Mouse (Mus musculus) lung, postnatal 4 days (tissue): ENCODE measurements around the gene Rln3.

Source experiments
- DNase-seq, 2 experiments: peaks; one replicate each; pipeline ENCODE4 v3.0.0; 2021

The Rln3 gene

DNA sequence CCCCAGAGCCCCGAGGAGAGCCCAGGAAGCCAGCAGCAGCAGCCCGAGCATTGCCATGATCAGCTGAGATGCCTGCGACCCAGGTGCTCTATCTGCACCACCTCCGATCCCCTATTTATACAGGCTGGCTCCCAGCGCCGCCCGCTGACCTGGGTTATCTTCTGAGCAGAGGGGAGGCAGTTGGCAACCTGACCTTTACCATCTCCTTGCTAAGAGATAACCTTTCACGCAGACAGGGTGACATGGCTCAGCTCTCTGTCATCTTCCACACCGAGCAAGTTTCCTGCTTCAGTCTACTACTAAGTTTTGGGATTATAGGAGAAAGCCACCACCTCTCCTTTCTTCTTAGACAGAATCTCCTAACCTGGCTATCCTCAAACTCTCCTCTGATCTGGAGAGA is at the start of gene Rln3:
TSS of gene Rln3 (minus strand) at position 101 of the 400 bp plus-strand sequence.
- no peak for DNase-seq

DNA sequence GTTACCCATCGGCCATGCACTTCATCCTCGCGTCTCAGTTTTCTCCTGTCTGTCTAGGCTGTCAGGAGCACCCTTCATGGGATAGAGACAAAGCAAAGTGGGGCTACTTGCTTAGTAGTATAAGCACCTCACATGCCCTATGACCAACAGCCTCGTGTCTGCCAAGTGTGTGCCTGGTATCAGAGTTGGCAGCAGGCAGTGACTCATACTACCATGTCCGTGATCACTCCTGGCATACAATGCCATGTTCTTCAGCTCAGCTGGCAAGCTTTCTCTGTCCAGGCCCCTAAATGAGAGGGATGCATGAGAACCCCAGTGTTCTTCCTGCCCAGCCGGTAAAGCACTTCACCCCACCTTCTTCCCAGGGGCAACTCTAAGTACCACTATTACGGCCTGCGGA is 45.8 kb upstream of the Rln3 start:
- DNase-seq, result no peak

DNA sequence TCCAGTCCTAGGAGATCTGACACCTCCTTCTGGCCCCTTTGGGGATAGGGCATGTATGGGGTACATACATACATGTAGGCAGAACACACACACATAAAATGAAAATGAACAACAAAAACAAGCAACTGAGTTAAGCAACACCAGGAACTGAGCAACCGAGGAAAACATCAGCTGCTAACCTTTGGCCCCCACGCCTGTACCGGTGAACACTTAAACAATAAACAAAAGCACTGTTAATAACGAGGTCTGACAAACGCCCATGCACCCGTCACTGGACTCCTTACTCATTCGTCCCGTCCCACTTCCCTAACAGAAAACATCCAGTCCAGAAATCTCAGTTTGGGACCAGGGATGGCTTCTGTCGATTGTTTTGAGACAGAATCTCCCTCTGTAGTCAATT is 44.5 kb upstream of the Rln3 start:
- DNase-seq, result no peak

DNA sequence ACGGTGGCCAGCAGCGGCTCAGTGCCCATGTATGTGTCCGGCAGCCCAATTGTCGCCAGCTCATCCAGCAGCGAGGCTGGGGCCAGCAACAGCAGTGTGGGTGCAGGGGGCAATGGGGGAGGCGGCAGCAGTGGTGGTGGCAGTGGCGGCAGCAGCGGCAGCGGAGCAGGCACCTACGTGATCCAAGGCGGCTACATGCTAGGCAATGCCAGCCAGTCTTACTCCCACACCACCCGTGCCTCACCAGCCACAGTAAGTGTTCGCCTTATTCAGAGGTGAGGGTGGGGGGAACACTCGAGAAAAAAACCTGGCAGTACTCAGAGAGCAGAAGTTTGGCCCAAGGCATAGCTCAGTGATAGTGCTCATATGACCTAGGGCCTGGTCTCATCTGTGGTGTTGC is 43.0 kb upstream of the Rln3 start:
- DNase-seq, result no peak

DNA sequence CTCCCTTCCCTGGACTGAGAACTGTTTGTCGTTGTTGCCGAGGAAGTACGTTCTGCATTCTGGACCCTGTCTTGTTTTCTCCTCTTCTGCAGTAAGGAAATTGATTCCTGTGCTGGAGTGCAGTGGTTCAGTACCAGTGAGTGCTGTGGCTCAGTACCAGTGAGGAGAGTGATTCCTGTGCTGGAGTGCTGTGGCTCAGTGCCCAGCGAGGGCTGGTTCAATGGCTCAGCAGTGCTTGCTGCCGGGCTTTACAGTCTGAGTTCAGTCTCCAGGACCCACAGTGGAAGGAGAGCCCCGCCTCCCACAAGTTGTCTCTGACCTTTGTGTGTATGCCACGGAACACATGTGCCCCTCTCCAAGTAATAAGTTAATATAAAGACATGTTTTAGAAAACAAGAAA is 42.4 kb upstream of the Rln3 start:
- no peak for DNase-seq

DNA sequence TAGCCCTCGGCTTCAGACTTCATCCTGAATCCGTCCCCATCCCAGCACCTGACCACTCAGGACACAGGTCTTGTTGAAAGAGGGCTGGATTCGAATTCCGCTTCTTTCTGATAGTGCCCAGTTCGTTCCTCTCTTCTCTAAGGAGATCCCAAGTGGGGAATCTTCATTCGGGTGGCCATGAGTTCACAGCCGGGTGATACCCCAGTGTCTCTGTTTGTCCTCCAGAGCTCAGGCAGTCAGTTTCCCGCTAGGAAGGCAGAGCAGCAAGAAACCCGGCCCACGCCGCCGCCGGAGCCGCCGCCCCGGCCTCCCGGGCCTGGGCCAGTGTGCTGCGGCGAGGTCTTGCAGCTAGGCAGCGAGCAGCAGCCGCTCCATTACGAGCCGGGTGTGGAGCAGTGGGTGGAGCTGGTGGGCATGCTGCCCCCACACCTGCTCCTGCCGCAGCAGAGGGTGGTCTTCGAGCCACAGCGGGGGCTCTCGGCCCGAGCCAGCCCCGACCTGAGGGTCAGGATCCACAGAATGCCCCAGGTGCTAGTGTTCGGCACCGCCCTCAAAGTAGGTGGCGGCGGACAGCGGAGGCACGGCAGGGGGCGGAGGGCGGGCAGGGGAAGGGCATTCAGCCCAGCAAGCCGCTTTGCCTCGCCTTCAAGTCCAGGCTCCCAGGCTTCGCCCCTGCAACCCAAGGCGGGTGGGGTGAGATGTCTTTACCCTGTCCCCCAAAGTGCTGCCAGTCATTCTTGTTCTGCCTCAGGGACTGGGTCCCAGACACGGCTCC is 39.7 kb upstream of the Rln3 start:
- no peak for DNase-seq

DNA sequence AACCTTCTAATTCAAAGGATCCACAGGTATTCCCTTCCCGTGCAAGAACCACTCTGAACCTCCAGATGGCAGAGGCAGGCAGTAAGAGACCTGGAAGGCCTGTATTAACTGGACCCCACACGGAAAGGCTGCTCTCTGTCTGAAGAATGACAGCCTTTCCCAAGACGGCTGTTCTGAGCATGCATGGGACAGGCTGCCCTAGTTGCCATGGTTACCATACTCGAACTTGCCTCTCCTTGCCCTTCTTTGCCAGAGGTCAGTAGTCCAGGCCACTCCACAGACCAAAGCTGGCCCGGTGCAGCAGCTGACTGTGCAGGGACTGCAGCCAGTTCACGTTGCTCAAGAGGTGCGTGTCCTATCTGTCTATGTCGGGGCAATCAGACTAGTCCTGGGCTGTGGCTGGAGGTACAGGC is 39.0 kb upstream of the Rln3 start:
- DNase-seq, result peak in 1 of 2 experiments; percentile 53

DNA sequence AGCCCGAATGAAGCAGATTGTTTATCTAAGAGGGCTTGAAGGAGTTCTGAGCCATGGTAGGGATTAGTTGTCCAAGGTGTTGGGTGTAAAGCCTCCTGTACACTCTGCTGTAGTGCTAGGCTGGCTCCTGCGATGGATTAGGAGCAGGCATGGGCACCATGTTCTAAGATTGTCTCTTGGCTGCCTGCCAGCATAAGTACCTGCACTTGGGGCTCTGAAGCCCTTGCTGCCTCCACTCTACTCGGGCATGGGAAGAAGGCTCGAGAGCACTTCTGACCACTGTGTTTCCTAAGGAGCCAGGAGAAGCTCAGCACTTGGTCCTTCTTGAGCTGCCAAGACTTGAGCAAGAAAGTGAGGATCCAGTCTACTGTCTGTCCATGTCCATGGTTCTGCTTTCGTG is 34.4 kb upstream of the Rln3 start:
- DNase-seq, result peak; percentile 42 to 69

DNA sequence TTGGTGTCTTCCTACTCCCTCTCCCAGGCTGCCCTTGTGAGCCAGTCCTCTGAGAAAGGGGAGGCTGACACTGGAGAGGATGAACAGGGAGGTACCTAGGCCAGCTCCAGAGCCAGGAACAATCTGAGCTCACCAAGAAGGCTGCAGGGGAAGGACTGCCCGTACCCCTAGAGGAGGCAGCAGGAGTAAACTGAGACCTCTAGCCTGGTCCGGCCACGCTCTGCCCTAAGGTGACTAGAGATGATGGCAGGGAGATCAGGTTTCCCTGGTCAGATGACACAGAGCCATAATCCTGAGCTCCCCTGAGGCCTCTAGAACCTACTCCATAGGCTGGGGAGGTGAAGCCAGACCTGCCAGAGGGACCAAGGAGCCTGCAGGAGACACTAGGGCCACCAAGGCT is 32.0 kb upstream of the Rln3 start:
- no peak for DNase-seq

DNA sequence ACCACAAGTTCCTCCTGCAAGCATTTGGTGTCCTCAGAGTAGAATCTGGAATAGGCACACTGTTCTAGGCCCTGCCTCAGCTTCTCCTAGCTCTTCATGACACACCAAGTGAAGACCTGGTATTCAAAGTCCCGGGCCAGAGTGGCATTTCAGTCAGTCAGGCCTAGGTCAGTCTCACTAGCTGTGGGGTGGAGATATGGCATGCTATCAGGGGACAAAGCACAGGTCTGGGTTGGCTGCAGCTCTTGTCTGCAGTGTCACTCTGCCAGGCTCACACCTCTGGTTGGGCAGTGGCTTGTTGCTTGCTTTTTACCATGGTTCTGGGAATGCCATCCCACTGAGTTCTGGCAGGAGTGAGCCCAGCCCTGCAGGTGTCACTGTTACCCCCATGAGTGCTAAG is 31.6 kb upstream of the Rln3 start:
- DNase-seq, result no peak

DNA sequence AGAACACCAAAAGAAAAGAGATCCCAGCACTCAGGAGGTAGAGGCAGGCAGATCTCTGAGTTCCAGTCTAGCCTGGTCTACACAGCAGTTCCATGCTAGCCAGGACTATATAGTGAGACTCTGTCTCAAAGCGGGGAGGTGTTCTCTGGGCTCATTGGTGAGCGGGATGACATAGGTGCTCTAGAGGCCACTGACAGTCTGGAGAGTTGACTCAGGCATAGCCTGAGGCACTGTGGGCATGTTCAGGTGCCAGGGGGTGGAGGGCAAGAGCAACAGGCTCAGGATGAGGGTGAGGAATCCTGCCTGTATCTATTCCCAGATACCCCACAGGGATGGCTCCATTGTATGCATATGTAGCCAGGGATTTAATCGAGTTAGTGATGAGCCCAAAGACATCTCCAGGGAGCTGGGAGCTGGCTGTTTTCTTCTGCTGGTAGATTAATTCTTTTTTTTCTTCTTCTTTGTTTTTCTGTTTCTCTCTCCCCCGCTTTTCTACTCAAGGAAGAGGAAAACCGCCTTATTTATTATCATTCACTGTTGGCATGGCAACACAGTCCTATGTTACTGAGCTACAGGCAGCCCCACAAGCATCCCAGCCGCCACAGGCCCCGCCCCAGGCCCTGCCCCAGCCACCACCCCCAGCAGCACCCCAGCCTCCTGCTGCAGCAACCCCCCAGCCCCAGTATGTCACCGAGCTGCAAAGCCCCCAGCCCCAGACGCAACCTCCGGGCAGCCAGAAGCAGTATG is 28.6 kb upstream of the Rln3 start:
- no peak for DNase-seq

DNA sequence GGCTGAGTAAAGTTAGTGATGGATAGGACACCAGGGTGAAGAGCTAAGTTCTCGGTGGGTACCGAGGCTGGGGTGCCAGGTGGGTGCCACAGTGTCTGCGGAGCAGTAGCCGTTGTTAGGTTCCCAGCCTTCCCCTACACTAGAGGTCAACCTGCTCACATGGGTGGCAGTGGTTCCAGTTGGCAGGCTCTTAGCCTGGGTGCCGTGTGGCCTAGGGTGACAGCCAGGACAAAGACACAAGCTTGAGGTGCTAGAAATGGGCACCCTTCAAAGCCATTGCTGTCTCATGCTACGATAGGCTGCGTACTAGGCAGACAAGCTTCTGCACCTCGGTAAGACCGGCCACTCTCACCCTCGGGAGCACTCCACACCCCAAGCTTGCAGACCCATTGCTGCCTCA is 27.5 kb upstream of the Rln3 start:
- no peak for DNase-seq

DNA sequence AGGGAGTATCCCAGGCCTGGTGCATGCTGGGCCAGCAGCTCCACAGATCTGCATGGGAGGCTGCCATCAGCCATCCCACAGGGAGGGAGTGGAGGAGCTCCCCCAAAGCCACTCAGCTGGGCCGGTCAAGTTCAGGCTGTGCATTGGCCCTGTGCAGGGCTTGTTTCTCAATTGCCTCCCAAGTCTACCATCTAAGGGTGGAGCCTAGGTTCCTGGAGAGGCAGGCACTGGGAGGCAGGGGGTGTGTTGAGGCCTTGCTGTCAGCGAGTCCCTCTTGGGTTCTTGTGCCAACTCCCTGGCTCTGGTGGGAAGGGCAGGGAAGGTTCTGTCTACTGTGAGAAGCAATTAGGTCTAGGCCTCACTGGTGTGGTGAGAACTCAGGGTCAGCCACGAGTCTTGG is 27.1 kb upstream of the Rln3 start:
- DNase-seq, result peak; percentile 46 to 63

DNA sequence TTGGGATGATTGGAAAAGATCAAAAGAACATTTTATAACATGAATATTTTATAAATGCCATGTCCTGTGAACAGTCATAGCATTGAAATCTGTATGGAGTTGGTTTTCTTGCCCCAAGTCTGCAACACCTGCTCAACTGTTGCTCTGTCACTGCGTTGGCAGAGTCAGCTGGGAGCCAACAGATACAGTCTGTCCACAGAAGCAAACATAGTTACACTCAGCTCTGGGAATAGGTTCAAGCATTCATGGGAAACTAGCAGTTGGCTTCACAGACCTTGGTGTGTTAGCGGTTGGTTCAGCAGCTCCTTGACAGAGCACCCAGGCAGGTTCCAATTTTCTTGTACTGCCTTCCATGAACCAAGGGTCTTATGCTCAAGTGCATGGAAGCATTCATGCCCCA is 25.9 kb upstream of the Rln3 start:
- DNase-seq, result no peak

DNA sequence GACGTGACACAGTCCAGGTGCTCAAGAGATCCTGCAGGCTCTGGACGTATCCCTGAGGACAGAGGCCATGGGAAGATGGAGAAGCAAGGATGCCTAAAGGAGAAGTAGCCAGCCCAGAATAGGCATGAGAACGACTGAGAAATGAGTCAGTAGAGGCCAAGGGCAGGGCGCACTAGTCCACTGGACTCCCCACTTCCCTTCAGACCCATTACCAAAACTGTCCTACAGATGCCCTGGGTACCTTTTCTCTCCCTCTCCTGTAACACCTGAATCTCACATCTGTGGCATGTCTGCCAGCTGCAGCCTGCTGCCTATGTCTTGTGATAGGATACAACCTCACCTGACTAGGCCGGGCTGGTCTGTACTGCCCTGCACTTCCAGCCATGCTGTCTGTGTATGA is 25.4 kb upstream of the Rln3 start:
- no peak for DNase-seq

DNA sequence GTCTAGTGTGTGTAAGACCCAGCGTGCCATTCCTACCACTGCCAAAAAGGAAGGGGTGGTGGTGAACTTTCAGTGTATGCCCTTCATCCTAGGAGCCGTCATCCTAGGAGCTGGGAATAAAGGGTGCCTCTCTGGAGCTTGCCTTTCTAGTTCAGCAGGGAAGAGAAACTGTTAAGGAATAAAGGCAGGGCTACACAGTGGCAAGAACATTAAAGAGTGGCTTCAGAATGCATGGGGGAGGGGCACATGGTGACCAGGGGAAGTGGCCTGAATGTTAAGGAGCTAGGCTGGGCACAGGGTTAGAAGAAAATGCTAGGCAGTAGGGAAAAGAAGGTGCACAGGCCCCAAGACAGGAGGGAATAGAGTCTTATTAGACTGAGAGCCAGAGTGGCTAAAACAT is 24.9 kb upstream of the Rln3 start:
- no peak for DNase-seq

DNA sequence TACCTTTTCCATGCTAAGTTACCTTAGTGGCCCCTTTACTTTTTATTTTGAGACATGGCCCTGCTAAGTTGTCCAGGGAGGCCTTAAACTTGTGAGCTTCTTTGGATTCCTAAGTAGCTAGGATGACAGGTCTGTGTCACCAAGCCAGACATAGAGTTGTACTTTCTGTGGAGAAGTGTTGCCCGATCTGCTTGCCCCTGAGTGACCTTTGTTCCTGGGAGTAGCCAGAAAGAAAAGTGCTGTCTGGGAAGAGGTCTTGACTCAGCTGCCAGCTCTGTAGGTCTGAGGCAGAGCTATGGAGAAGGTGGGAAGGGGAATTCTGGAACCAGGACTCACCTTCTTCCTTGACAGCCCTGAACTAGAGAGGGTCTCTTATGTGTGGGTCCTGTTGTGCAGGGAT is 24.4 kb upstream of the Rln3 start:
- no peak for DNase-seq

DNA sequence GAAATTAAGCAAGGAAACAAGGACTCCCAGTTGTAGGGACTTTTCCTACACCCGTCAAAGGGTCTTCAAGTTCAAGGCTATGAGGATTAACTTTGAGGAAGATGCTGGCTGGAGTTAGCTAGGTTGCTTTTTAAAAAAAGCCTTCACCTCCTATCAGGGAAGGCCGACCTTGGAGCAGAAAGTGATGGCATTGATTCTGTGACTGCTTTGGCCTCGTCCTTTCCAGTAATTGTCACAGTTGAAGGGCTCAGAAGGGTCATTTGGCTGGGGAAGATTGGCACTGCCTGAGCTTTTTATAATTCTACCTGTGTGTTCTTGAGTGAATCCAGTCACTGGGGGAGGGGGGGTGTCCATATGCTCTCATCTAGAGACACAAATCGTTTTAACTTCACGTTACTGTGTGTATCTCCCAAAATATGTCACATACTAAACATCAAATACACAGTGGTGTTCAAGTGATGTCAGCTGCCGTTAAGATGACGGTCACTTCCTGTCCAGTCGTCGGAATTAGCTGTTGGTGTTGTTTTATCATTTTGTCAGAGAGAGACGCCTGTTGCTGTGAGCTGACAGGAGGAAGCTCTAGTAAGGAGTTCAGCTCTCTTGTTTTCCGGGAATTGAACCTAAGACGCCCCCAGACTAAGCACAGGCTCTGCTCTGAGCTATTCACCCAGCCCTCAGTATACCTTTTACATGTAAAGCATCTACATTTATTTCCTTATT is 23.7 kb upstream of the Rln3 start:
- no peak for DNase-seq

DNA sequence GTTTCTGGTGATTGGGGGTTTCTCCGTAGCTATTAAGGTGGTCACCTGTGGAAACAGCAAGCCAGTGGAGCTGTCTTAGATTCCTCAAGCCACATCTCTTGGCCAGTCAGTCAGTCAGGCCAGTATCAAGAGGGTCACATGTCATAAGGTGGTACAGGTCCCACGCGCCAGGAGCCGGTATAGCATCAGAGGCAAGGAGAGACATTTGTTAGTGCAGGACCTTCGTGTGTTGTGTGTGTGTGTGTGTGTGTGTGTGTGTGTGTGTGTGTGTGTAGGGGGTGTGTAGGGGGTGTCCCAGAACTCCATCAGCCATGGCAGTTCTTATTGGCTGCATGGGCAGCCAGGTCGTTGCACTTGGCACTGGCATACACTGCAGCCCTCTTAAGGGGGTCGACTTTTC is 23.1 kb upstream of the Rln3 start:
- DNase-seq, result no peak

DNA sequence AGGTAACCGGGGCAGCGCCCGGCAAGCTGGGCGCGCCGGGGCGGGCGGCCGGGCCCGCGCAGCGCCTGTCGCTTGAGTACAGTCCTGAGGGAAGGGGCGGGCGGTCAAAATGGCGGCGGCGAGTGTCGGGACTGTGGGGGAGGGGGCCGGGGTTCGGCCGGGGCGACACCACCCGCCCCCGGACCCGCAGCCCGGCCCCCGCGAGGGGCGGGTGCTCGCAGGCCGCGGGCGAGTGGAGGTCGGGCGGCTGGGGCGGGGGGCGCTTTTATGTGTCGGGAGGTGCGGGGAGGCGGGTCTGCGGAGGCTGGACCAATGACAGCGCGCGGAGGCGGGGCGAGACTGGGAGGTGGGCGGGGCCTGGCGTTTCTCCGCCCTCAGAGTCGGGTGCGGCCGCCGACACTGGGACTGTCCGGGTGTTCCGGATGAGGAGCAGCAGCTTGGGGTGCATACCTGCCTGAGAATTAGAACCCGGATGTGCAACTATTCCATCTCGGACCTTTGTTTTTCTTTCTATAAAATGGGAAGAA is 22.3 kb upstream of the Rln3 start:
- DNase-seq, result peak; percentile 96 to 98

DNA sequence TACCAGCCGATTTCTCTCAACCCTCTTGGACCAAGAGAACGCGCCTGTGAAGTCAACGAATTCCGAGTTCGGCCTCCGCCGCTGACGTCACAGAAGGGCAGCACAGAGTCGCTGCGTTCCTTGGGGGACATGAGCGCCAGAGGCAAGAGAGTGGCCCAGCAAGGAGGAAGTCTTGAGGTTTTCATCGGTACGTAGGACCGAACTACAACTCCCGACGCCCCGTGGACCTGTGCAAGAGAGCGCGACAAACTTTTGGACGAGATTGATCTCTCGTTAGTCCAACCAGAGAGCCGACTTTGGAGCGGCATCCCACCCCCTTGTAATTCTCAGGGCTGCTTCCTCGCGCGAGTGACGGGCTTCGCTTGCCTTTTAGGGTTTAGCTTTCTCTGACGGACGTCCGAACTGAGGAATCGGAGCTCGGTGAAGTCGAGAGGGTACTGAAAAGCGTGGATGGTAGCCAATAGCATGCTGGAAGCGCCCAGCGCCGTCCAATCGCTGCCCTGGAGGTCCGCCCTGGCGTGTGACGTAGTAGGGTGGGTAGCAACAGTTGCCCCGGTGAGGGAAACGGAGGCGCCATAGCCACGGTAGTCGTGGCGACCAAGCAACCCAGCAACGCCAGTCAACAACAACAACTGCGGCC is 21.6 kb upstream of the Rln3 start, which contains the start of gene Rfx1:
TSS of gene Rfx1 (plus strand) at position 544 of the 640 bp plus-strand sequence.
- peak; percentile 99 to 100 for DNase-seq

DNA sequence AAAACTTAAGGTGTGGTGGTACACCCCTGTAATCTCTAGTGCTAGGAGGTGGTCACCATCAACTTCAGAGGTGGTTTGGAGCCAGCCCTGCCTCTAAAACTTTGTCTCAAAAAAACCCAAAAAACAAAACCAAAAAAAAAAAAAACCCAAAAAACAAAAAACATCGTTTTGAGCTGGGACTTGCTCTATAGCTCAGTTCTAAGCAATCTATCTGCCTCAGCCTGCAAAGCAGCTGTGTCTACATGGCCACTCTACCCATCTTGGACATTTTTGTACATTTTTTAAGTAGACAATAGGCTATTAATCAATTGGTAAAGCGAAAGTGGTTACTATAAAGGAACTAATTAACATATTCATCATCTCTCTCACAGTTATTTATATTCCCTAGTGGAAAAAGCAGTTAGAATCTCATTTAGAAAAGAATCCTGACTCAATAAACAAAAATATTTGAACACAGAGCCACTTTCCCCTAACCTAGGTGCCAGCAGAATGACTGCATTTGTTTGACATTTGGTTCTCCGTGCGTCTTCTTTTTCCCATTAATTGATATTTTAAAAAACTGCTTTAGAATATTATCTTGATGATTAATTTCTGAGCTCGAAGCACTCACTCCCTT is 20.8 kb upstream of the Rln3 start:
- DNase-seq, result no peak

DNA sequence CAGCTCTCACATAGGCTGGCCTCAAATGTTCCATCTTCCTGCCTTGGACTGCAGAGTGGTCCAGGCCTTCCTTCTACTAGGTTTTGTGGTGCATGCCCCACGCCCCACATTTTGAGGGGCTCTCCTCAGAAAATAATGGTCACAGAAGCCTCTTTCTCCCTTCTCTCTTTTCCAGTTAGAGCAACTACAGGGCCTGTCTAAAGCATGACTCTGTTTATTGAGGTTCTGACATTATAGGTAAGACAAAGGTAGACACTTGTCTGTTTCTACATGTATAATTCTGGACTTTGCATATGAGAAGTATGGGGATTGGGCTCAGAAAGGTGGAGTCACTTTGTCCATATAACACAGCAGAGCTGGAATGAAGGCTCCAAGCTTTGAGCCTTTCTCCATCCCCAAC is 20.2 kb upstream of the Rln3 start, which contains the start of gene Gm10643:
TSS of gene Gm10643 (minus strand) at position 101 of the 400 bp plus-strand sequence.
- DNase-seq, result no peak
